Mouse (Mus musculus) left cerebral cortex, postnatal 4 days (tissue): ENCODE data around the gene Cst9. TPM values are rescaled to one million over a fixed set of nuclear protein-coding genes. Genes with fewer than 3 reads are reported as not detected.

Experiments used
- DNase-seq: peaks from one replicate; pipeline ENCODE4 v3.0.0-alpha.2; 2022
- intact Hi-C: fragments of 180-260 bp; cut with DNase I; formaldehyde crosslinking; loops from one replicate; pipeline ENCODE4 v1.15.1; 2025
- total RNA-seq, 2 experiments: library from RNA; stranded (reverse); gene quantifications; 2 replicates each; pipeline ENCODE4 v1.2.3; 2021

Cst9 gene
- not detected for total RNA-seq

DNA sequence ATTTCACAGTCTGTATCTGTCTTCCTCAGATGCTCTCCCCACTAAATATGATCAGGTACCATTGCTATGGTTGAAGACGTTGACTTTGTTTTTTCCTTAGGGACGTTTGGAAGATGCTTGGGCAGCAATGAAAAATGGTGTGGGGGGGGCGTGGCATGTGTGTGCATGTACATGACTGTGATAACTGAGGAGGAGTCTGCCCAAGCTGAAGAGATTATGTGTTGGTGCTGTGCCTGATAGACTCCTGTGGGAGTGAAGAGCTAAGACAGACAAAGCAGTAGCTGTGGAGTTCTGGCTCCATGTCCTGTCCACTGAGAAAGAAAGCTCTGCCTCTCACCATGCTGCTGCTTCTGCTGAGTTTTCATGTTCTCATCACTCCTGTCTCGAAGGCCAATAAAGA is at the start of gene Cst9:
Gene Cst9, plus strand, starts transcription at position 236 of the 400 bp plus-strand sequence.
- DNase-seq = no peak
- intact Hi-C loops = no loop called here

DNA sequence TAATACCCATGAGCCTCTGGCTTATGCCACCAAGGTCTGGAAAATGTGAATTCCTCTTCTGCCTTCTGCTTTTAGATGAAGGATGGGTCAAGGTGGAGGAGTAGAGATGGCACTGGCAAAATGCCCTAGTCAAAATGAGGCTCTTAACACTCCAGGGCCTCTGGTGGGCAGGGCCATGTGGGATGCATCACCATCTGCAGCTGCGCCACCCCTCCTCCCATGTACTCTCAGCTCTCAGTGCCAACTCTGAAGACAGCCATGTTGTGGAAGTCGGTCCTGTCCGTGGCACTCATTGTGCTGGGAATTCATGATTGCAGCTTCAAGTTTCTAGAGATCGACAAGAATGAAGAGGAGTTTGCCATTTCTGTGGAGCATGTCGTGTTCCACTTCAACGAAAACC is 45.8 kb upstream of the Cst9 start, which contains the start of gene Cst12:
Gene Cst12, plus strand, starts transcription at position 220 of the 400 bp plus-strand sequence.
- DNase-seq = no peak
- intact Hi-C loops = no loop called here

DNA sequence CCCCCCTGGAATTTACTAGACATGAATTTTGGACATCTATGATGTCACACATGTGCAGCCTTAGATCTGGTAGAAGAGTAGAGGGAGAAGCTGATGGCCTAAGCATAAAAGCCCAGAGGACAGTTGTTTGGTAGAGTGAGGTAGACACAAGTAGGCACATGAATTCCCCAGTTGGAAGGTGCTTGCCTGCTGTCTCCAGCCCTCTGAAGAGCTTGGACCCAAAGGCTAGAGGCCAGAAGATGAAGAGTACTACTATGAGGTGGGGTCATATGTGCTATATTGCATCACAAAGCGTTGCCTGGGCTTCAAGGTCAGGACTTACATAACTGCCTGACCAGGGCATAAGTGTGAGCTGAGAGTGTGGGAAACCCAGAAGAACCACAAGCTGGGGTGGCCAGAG is 36.5 kb upstream of the Cst9 start, which contains the start of gene Cst8:
Gene Cst8, plus strand, starts transcription at position 301 of the 400 bp plus-strand sequence.
- DNase-seq = no peak
- intact Hi-C loops = no loop called here

GRCm38 (mm10) chr2:148801491-148801921 is 33.4 kb upstream of the Cst9 start:
- intact Hi-C loops = no loop called here
- DNase-seq = peak; percentile 46

DNA sequence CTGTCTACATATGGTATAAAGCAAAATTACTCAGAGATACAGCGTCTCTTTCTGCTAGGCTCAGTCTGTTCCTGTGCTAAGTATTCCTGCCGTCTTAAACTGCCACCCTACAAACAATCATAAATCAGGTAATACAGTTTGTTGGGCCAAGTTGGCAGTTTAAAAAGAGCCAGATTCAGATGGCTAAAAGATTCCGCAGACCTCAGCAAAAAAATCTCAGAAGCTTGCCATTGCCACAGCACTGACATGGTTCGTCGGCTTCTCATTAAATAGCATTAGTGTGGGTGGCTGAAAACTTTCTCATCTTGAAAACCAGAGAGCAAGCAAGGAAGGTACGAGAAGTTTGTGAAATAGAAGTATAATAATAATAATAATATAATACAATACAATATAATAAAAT is 28.3 kb upstream of the Cst9 start:
- no peak for DNase-seq
- intact Hi-C loops = no loop called here

- intact Hi-C loops = no loop called here
Observed at GRCm38 (mm10) chr2:148819909-148820308, 15.0 kb upstream of the Cst9 start, which contains the start of gene Cst13. Gene Cst13 (plus strand): TSS chr2:148820081.

GRCm38 (mm10) chr2:148825986-148826385 is 9.0 kb upstream of the Cst9 start:
- DNase-seq = no peak
- intact Hi-C loops = no loop called here

More at GRCm38 (mm10) chr2:148819909-148820308, 15.0 kb upstream of the Cst9 start, which contains the start of gene Cst13:
- DNase-seq = no peak

DNA sequence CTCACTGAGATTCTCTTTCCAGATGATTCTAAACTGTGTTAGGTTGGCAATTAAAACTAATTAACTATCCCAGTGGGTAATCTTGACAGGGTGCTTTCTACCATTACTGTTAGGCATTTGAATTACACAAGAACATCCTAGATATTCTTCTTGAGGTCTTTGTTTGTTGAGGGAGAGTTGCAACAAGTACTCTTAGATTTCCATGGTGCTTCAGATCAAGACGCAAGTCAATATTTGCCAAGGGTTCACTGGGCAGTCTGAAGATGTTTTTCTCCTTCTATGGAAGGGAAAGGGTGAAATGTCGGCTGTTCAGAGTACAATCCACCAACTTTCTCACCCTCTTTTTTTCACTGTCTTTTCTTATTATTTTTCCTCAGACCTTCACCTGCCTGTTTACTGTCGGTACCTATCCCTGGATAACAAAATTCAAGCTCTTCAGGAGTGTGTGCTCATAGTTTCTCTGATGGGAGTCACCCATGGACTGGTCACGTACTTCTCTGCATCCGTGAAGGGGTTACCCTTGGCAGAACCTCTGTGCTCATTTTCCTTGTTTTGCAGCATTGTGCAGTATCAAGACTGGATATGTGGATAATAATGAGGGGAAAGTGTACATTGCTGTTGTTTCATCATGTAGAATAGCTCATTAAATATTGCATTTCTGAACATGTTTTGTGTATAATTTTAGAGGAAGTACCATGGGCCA is 3.3 kb downstream of the Cst9 start:
- intact Hi-C loops = no loop called here

DNA sequence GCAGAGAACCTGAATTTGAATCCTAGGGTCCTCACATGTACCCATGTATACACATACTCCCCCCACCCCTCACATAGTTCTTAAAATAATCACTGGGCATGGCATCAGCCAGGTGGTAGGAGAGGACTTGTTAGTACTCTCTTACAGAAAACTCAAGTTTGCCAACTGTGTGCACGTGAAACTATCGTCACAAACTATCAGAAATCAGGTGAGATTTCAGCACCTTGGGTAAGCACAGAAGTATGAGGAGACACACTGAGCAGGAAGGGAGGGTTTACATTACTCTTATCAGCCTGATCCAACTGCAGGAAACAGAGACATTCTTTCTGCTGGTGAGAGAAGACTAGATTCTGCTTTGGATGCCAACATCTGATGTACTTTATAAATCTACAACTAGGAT is 4.3 kb downstream of the Cst9 start:
- intact Hi-C loops = no loop called here
- no peak for DNase-seq

More for the DNA sequence above, 3.3 kb downstream of the Cst9 start:
- DNase-seq = no peak

- DNase-seq = peak; percentile 58
- intact Hi-C loops = loop anchor here (2.0 kb wide), 1 partner anchor 51 kb away; no protein-coding TSS in a partner anchor
Observed at GRCm38 (mm10) chr2:148851116-148851906, 16.4 kb downstream of the Cst9 start.

- intact Hi-C loops = no loop called here
- DNase-seq = no peak
Observed at GRCm38 (mm10) chr2:148856630-148857400, 21.9 kb downstream of the Cst9 start.

GRCm38 (mm10) chr2:148857506-148857905 is 22.6 kb downstream of the Cst9 start:
- intact Hi-C loops = no loop called here
- DNase-seq = no peak

DNA sequence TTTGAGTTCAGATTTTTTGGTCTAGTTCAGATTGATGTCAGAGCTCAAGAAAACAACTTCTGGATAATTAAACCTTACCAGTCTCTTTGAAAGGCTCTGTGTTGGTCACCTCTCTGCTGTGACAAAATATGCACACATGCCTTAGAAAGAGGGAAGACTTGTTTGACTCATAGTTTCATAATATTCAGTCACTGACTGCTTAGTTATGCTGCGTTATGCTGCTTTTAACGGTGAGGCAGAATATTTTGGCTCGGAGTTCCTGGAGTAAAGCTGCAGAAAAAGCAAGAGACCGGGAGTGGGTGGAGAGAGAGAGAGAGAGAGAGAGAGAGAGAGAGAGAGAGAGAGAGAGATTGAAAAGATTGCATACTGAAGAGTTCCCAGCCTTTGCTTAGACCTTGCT is 26.0 kb downstream of the Cst9 start:
- no peak for DNase-seq
- intact Hi-C loops = no loop called here

- intact Hi-C loops = no loop called here
- no peak for DNase-seq
Observed at GRCm38 (mm10) chr2:148861693-148862092, 26.7 kb downstream of the Cst9 start.

- no peak for DNase-seq
- intact Hi-C loops = no loop called here
Observed at GRCm38 (mm10) chr2:148864966-148865365, 30.0 kb downstream of the Cst9 start, which contains the start of gene 9230104L09Rik. Gene 9230104L09Rik (minus strand): TSS chr2:148865038.

DNA sequence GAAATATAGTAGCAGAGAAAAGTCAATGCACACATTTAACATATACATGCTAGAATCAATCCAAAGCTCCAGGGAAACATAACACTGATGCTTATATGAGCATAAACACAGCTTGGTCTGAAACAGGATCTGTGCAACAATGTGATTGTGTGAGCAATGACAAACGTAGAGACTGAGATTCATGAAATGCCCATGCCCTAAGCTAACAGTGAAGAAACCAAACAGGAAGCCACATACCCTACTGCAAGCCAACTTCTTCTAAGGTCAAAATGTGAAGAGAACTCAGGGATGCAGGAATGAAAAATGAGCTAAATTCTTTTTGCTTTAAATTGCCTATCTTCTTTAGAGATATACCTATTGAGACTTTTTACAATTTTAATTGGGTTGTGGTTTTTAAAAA is 34.0 kb downstream of the Cst9 start:
- intact Hi-C loops = no loop called here
- DNase-seq = no peak

- intact Hi-C loops = no loop called here
- no peak for DNase-seq
Observed at GRCm38 (mm10) chr2:148870526-148870925, 35.6 kb downstream of the Cst9 start.

- intact Hi-C loops = no loop called here
- DNase-seq = no peak
Observed at GRCm38 (mm10) chr2:148872860-148873259, 37.9 kb downstream of the Cst9 start.

- intact Hi-C loops = no loop called here
Observed at GRCm38 (mm10) chr2:148874224-148874616, 39.3 kb downstream of the Cst9 start.

DNA sequence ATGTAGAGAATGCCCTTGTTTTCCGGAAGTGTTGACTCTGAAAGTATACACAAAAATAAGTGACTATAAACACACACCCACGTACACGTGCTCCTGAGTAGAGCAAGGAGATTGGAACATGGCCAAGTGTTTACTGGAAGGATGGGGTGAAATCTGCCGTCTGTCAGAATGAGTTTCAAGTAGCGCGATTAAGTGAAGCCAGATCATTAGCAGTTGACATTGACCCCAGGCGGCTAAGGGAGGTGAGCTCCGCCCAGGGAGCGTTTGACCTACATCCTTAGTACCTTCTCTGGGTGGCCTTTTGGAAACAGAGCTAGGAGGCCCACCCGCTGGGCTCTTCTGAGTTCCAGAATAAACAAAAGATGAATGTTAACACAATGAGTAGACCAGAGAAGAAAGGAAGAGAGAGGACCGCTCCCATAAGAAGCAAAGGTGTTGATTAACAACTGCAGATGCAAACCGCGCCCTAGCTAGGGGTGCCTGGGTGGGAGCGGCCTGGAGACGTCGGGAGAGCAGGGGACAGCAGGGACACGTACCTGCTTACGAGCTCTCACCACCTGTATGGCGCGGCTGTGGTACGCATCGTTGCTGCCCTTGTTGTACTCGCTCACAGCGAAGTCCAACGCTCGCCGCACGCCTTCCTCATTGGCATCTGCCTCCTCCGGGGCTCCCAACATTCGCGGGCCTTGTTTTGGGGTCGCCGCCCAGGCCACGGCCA is 39.8 kb downstream of the Cst9 start:
- intact Hi-C loops = no loop called here
- no peak for DNase-seq

More at GRCm38 (mm10) chr2:148874224-148874616, 39.3 kb downstream of the Cst9 start:
- no peak for DNase-seq
